Mouse (Mus musculus) cerebellum, adult 11-12 months (tissue): ENCODE measurements at regions not wholly inside any gene's neighbourhood (a gene's known extent, or its start where the extent isn't known, plus 50 kb on each side); places are given as distances from the start of the nearest gene placed in this dataset.

ENCODE experiments used
- DNase-seq: peaks from one replicate; pipeline ENCODE4 v3.0.0; 2022

DNA sequence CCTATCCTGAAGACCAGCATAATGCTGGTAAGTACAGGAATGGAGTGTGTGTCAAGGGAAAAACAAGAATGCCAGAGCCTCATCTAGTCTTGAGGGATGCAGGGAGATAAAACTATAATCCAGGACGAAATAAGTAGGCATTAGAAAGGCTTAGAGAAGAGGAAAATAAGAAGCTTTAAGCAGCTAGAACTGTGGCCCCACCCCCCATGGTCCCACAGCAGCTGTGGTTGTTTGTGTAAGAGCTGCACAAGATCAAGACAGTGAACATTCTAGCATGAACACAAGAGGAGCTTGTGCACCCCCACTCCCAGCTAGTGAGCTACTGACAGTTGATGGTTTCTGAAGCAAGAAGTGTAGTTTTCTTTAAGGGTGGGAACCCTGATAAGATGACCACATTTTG is 315.9 kb downstream of the Tmem135 start:
- no peak for DNase-seq

DNA sequence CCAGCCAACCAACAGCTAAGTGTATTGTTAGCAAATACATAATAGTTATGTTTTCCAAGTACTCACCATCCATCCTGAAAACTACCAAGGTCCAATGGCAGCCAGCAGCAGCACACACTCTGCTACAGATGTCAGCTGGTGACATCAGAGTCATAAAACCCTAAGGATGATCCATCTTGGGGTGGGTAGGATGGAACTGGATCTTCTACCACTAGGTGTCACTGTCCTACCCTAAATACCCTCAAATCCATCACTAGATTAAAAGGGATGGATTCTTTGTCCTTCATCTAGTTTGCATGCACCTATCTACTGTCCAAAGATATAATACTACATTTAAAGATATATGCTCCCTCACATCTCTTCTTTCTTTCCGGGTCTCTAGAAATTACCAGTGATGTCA is 317.7 kb downstream of the Tmem135 start:
- peak; percentile 2 for DNase-seq

DNA sequence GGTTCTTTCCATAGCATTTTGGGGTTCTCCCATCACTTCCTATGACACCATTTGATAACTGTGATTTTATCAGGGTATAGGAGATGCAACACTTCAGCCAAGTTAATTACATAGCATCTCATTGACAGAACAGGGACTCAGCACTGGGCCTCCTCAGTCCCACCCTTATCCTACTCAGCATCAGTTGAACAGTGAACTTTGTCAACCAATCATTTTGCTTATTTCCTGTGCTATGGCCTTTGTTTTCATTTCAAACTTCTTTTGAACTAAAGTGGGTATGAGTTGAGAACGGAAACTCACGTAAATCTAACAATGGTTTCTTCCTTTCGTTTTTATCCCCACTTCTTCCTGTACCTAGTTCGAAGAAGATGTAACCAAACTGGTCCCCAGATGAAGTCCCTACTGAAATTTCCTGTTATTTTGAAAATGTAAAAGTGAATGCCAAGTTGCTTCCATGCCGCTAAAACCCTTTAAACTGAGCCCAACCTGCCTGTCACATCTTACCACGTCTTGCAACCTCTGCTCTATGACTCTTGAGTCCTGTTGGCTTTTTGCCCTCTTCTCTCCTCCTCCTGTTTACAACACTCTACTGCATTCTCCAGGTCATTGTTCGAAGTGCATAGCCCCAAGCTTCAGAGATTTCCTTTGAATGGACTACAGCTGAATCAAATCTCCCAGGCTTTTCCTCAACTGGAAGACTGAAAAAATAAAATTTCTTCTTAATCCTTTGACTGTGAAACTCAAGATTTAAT is 329.9 kb downstream of the Tmem135 start:
- DNase-seq: no peak

DNA sequence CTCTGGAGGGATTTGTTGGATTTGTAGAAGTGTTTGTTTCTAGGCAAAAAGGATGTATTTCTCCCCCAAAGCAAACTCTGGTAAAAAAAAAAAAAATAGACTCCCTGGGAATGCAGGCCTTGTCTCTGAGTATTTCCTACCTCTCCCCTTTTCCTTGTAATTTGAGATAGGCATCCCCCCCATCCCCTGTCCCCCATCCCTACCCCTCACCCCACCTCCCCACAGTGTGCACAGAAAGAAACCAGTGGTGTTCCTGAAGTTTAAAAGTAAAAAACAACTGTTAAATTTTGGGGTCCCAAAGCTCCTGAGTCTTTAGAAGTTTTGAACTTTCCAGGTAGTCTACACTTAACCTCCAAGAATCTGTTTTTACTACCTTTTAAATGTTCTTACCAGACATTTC is 334.0 kb downstream of the Tmem135 start:
- no peak for DNase-seq

DNA sequence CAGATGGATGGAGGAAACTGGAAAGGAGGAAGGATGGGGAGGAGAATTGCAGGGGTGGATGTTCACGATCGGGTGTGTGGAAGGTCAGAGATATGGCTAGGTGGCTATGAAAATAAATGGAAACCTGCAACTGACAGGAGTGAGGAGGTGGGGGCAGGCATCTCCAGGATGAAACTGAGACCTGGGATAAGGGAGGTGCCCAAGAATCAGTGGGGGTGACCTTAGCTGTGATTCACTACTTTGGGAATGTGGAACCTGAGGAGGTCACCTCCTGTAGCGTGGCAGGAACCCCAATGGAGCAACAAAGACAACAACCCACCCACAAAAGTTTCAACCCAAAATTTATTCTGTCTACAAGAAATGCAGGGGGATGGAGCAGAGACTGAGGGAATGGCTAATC is 339.6 kb downstream of the Tmem135 start:
- no peak for DNase-seq

DNA sequence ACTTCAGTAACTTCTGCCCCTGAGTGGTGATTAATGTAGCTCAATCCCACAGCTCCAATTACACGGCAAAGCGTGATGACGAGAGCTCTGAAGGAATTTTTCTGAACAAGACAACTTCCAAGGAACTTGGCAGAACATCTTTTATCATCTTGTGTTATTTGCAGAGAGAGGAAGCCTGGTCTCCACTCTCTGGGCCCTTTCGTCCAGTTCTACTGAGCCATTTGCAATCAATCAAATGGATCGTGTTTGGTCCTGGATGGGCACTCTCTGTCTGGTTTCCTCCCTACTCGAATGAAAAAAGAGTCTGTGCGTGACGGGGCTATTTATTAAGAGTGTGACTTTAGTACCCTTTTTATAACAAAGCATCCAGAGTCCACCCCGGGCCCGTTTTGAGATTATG is 340.4 kb downstream of the Tmem135 start:
- DNase-seq: no peak

DNA sequence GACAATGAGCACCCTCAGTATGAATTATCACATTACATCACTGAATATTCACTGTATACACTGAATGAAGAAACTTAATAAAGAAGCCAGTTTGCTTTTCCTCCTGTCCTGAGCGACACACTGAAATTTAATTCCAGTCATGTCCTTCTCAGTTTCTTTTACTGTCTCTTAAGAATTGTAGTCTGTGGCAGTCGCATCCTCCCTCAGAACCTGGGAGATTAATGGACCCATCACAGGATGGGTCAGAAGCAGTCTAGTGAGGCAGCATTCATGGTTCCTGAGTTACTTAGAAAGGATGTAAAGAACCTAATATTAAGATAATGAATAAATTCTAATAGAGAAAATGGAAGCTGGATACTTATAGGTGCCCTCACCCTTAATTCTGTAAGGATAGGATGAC is 349.5 kb downstream of the Tmem135 start:
- DNase-seq: no peak

DNA sequence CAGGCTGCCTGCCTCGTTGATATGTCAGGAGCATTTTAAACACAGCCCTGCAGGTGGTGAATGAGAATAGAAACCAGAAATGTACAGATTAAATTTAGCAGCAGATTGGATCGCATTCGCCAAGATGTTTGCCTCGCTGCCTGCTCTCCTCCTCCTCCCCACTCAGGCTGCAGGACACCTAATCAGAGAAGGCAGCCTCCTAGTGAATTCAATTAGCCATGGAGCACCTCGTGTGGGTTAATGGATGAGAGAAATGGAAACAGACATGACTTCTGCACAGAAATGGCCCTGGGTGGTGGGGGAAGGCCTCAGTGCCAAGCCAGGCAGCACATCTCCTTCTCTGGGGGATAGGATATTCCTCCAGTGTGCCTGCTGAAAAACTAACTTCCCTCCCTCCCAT is 352.8 kb downstream of the Tmem135 start:
- DNase-seq: no peak

DNA sequence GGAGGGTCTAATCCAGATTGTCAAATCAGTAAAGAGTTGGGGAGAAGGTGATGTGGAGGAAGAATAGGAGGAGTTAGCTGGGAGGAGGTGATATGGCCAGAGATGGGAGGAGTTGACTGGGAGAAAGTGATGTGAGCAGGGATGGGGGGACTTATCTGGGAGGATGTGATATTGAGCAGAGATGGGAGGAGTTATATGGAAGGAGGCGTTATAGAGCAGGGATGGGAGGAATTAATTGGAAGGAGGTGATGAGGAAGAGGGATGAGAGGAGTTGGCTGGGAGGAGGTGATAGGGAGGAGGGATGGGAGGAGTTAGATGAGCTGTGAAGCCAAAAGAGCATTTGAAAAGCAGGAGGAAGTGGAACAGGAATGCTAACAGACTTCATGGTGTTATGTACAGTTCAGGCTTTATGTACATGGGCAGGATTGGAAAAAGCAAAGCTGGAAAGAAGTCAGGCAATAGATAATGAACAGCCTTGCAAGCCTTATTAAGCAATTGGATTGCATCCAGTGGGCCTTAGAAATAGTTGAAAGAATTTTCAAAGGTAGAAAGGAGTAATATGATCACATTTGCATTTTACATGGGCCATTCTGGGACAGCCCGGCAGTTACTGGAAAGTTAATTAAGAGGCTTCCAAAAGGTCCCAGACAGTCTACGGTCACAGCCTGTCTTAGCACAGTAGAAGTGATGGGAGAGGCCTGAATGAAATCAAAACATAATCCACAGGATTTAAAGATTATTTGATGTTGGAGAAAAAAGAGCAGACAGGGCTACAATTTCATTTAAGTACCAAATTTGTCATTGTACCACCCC is 357.4 kb downstream of the Tmem135 start:
- DNase-seq: no peak

DNA sequence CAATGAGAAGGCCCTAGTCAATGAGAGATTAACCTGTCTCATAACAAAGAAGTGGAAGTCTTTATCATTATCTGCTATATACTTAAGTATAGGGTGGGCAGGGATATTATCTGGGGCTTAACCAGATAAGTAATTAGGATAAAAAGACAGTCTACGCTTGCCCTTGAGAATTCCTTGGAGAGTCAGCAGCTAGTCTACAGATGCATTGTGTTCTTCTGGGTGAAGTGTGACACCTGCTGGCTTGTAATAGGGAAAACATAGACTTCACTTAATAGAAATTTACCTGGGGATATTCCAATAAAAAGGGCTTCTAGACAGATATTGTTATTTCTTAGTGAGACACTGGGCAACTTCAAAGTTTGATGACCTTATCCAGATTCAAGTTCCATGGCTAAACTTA is 361.0 kb downstream of the Tmem135 start:
- DNase-seq: no peak

DNA sequence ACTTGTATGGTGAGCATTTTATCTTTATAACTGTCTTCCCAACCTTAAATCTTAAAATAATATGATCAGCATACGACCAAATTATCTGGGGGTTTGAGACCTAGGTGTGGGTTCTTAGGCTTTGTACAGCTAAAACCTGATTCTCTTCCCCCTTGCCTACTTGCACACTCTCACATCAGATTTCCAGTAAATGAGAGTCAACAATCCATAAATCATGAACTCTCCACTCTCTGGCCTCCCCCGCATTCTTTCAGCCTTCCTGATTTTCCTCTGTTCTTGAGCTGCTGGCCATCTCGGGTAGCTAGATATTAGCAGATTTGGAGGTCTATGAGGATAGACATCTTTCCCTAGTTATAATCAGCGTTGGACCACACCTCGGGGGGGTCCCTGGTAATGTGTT is 362.7 kb downstream of the Tmem135 start:
- no peak for DNase-seq

DNA sequence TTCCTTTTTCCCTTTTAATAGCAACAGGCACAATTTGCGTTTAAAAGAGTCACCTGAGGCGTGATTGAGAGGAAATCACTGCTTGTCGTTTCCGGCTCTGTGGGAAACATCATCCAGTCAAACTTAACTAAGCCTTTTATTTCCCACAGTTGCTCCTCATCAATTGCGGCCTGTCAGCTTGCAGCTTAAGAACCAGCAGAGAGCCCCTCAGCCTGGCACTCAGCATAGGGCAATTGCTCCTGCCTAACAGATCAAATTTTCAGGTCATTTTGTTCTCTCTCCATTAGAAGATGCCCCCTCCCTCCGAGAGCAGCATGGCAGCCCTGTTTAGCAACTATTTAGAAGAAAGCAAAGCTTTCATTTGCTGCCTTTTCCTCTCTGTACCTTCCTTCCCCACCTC is 363.9 kb downstream of the Tmem135 start:
- DNase-seq: no peak

DNA sequence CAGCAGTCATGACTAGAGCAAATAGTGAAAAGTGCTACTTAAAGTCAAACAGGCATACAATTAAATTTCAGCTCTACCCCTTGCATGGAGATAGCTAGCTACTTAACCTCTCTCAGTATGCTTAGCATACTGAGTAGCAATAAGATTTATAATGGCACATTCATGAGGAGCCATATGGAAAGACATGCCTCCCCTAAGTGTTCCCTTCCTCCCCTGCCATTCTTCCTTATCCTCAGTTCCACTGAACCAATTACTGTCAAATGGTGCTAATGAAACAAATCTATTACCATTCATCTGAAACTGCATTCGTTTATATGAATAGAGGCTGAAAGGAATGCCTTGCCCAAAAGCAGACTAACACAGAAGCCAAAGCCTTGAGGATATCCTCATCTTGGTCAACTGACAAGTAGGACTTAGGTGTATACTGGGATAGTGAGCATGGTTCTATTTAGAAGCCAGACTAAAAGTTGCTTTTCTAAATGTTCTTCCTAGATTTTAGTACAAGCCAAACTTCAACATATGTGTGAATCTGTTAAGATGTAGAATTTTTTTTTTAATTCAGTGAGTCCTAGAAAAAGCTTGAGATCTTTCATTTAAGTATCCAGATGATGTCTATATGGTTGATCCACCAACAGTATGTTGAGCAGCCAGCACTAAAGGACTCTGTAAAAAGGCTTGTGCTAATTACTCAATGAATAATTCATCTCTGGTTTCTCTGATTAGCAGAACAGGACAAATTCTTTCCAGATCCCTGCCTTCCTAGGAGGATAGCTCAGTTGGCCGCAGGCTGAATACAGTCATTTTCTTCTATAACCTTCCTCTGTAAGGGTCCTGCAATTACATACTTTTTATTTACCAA is 368.7 kb downstream of the Tmem135 start:
- no peak for DNase-seq

DNA sequence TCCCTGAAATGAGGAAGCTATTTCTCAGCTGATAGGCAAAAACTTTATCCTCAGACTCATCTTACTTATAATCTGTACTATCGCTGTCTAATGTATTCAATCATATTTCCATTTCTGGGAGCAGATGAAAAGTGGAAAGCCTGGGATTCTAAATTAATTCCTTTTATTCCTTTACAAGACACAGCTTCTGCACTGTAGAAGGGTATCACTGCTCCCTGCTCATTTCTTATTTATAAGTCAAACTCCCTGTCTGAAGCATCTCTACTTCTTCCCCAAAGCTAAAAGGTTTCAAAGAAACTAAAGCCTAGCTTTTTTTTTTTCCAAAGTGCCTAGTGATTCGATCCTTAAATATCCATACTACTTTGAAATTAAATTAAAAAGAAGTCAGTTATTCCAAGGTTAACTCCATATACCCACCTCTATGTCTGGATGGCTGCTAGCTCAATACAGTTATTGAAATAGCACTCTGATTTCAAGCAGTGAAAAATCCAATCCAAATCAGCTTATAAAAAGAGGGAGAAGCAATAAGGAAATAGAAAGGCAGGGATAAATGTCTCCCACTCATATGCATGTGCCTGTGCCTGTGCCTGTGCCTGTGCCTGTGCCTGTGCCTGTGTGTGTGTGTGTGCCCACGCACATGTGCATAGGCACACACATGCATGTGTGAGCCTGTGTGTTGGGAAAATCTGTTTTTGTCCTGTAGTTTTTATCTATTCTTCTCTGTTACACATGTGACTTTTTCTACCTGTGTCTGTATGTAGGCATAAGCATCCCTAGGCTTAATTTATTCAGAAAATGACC is 380.6 kb downstream of the Tmem135 start:
- no peak for DNase-seq

DNA sequence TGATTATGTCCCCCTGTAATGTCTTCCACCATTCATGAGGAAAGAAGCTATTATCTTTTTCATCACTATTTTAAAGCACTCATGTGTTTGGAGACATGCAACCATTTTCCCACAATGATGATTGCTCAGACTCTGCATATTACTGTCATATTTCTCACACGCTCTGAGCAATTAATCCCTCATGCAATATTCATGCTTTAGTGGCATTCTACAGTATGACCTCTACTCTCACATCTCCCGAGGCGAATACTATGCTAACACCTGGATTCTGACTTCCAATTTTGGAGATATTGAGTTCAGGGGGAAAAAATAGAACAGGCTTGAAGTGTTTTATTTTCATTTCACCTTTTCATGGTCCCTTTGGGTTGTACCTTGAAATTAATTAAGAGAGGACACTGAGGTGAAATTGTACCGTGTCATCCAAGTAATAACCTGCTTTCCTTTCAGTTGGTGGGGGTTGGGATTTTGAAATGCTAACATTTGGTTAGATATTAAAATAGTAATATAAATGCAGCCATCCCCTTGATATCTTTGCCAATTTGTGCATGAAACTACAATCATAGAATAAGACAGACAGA is 405.1 kb downstream of the Tmem135 start:
- DNase-seq: no peak

DNA sequence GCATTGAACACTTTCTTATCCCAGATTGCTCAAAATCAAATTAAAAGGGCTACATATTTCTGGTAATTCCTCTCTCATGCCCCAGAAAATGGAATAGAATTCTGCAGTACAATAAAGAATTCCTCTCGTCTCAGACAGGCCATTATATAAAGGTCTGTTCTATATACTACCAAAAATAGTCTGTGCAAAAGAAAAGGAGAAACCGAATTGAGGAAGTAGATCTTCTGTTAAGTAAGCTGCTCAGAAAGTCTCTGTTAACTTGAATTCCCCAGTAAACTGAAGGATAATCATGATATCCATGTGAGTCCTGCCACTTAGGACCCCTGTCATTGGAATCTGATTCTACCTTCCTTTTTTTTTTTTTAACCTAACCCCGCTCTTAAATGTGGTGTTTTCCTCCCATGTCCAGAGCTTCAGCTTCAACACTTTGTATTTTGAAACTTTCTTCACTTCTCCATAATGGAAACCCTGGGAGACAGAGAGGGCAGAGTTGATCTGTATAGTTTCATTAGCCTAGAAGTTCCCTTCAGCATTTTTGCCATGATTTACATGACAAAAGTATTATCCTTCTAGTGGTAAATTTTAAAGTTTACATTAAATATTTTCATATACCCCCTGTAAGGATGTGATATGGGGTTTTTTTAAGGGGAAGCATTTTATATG is 406.1 kb downstream of the Tmem135 start:
- no peak for DNase-seq

DNA sequence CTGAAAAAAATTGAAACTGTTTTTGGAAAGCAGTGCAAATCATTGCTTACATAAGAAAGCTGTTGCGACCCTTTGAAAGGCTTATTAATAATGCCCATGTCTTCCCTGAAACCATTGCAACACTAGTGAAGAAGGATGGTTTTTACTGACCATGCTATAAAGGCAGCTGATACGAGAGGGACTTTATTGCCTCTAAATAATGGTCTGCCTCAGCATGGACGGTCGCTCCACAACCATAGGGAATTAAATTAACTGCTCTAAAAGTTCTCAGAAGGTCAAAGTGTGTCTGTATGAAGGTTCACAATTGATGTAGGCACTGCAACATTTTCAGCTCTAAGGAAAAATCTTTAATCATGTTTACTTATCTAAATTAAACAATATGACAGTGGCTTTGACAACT is 429.6 kb downstream of the Tmem135 start:
- no peak for DNase-seq

DNA sequence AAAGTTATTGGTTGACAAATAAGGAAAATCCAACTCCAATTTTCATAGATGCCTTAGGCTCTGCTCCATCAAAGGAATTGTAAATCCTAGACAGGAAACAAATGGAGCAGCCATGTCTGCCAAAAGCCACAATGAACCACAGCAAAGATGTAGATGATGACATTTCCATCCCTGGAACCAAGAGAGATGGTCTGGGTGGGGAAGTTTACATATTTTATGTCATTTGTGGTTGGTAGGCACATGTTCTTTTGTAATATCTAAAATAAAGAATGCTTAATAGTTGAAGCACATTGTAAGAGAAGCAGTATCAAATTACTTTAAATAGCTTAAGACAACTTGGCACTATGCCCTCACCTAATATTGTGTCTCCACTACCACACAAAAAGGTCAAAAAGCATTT is 443.2 kb downstream of the Tmem135 start:
- DNase-seq: no peak

DNA sequence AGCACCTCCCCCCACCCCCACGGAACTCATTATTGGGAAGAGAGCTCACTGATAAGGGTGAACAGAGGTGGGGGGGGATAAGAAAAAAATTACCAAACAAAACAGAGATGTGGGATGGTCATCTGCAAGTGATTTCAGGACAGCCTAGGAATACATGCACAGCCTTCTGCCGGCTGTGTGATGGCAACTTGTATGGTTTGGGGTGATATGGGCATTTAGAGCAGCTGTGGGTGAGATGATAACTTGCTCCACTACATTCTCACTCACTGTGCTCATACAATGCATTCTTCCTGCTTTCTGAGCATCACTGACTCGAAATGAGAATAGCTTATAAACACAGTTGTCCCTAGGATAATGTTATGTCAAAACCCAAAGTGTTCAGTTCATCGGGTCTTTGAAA is 443.8 kb downstream of the Tmem135 start:
- no peak for DNase-seq

DNA sequence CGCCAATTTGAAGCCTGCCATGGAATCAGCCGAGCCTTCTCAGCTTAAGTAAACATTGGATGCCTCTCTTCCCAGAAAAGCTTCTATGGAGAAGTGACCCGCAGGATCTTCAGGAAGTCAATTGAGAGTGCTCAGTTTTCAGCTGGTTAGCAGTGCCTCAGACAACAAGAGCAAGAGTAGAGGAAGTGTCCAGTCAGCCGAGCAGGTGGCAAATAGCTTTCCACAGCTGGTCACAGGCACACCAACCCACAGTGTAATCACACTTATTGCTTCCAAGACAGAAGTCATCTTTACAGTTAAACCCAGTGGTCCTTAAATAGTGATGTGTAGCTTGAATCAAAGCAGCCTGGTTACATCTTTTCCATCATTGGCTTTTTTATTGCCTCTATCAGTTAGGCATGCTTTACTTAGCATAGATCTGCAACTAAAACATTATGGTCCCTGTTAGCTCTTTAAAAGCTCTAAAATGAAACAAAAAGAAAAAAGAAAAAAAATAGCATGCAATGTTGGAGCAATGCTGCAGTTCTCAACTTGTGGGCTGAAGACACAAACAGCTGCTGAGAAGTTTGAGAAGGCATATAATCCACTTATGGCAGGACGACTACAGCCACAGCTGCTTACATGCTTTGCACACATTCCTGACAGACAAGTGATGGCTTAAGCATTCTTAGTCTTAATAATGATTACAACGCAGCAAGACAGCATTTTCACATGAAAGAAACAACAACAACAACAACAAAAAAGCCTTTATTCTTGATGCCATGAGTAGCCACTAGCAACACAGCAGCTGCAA is 444.5 kb downstream of the Tmem135 start:
- DNase-seq: no peak

DNA sequence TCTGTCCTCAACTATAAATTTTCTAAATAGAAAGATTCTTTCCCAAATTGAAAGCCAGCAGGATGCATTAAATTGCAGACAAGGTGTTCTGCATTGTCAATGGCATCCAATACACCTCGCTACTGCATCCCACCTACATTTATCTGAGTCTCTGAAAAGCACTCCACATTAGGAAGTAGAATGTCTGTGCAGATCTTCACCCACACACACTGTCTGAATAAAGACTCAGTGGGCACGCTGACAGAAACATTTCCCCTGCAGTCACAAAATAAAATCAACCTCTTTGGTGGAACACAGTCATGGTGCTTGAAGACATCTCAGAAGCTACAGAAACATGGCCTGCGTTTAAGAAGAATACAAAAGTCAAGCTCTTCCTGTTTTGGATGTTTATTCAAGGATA is 449.0 kb downstream of the Tmem135 start:
- no peak for DNase-seq
